Mouse (Mus musculus): Measurements from ENCODE around the gene Cdyl.

Gene Cdyl

GRCm38 (mm10) chr13:35659406-35659985, at the start of gene Cdyl:
Gene Cdyl, plus strand, starts transcription at chr13:35659833.
- no peak for DNase-seq (ENCODE audit: low spot score in 2 of 2)

GRCm38 (mm10) chr13:35610718-35611117, 48.9 kb upstream of the Cdyl start:
- DNase-seq (ENCODE audit: low spot score in 2 of 2): no peak

GRCm38 (mm10) chr13:35612506-35612905, 47.1 kb upstream of the Cdyl start:
- no peak for DNase-seq (ENCODE audit: low spot score in 2 of 2)

- no peak for DNase-seq (ENCODE audit: low spot score in 2 of 2)
These were observed 44.7 kb upstream of the Cdyl start for GRCm38 (mm10) chr13:35614832-35615479.

DNA sequence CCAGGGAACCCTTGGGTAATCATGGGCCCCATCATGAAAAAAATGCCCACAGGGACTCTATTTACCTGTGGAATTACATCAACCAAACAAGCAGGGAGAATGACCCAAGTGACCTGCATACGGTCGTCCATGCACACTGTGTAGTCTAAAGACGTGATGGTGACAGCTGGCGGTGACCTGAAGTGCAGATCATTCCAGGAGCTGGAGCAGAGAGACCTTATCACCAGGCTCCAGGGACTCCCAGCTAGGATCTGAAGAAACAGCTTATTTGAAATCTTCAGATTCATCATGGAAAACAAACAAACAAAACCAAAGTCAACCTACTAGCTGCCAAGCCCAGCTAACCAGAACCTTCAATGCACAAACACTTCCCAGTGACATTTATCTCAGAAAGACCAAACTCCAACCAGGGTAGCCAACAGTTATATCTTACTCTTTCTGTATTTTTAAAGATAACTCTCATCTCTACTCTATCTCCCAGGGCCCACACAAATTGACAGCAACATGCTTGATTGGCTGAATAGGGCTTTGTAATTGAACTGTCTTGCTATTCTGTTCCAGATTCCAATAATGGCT, 43.0 kb upstream of the Cdyl start:
- DNase-seq (ENCODE audit: low spot score in 2 of 2): no peak

- DNase-seq (ENCODE audit: low spot score in 2 of 2): no peak
These were observed 40.3 kb upstream of the Cdyl start for GRCm38 (mm10) chr13:35619356-35619755.

DNA sequence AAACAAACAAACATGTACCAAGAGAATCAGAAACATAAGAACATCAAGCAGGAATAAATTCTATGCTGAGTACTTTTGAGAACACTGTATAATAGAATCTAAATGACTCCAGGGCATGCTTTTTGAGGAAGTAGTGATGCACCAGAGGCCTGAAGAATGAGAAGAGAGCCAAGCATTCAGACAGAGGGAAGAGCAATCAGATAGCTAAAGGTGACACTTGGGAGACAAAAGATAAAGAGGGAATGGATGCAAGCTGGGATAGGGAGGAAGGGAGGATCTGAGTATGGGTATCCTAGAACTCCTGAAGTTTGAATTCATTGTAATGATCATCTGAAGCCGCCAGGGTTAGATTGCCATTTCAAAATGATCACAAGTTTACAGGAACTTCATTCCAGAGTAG, 38.9 kb upstream of the Cdyl start:
- DNase-seq (ENCODE audit: low spot score in 2 of 2): no peak

- DNase-seq (ENCODE audit: low spot score in 2 of 2): no peak
These were observed 34.8 kb upstream of the Cdyl start for GRCm38 (mm10) chr13:35624831-35625230.

DNA sequence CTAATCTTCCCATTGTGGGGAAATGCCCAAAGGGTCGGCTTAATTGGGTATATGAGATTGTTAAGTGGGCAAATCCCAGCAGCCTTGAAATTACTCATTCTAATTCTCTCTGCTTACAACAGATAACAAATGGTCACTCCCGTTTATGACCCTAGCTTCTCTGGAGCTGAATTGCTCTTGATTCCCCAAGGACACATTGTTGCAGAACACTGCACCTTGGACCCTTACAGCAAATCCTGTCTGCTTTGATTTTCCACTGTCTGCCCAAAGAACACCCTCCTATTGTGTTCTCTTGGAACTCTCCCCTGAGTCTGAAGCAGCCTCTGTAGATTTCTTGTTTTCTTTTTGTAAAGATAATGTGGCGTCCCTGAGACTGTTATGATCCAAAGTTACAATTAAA, 34.1 kb upstream of the Cdyl start:
- no peak for DNase-seq (ENCODE audit: low spot score in 2 of 2)

GRCm38 (mm10) chr13:35627319-35627718, 32.3 kb upstream of the Cdyl start:
- no peak for DNase-seq (ENCODE audit: low spot score in 2 of 2)

- no peak for DNase-seq (ENCODE audit: low spot score in 2 of 2)
These were observed 12.4 kb upstream of the Cdyl start for GRCm38 (mm10) chr13:35647132-35647823.

DNA sequence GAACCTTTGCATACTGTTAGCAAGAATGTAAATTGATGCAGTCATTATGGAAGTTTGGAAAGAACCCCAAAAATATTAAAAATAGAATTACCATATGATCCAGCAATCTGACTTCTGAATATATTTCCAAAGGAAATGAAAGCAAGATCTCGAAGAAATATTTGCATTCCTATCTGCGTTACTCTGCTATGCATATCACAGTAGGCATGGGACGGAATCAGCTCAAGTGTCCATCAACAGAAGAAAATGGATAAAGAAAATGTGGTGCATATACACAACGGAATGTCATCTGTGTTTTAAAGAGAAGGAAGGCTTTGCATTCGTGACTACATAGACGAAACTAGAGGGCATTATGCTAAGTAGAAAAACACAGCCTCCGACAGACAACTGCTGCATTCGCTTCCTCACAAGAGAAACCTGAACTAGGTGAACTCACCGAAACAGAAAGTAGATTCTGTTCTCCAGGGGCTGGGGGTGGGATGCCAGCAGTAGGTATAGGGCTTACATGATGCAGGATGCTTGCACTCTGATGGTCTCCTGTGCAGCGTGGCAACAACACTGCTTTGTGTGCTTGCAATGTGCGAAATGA, 9.3 kb upstream of the Cdyl start:
- no peak for DNase-seq (ENCODE audit: low spot score in 2 of 2)

DNA sequence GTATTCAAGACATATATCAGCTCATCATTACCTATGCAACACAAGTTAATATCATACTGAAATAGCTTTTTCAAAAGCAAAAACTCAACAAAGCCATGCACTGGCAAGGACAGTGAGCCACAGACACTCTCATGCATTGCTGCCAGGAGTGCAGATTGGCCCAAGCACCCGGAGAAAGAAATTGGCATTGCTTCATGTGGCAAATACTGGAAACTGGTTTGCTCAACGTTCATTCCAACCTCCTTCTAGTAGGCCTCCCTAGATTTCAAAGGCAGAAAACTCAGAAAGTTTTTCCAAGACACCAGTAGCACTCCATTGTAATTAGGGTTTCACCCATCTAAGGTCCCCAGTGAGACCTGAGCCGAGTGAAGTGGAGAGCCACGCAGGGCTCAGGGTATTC, 6.8 kb upstream of the Cdyl start:
- DNase-seq (ENCODE audit: low spot score in 2 of 2): no peak

DNA sequence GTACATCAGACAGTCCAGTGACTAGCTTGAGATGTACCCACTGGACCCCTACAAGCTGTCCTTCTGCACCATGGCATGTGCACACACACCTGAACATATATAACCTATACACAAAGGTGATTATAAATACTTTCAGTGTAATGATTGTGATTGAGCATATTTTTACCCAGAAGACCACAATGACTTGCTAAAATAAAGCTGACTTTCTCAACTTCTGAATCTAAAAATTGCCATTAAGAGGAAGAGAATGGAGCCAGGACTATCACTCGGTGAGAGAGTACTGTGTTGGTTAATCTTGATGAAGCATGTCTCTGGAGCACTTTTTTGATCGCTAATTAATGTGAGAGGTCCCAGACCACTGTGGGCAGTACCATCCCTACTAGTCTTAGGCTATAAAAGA, 2.8 kb upstream of the Cdyl start:
- no peak for DNase-seq (ENCODE audit: low spot score in 2 of 2)

GRCm38 (mm10) chr13:35665456-35665855, 5.8 kb downstream of the Cdyl start:
- DNase-seq (ENCODE audit: low spot score in 2 of 2): no peak

- no peak for DNase-seq (ENCODE audit: low spot score in 2 of 2)
These were observed 10.4 kb downstream of the Cdyl start for GRCm38 (mm10) chr13:35669910-35670469.

GRCm38 (mm10) chr13:35670875-35671274, 11.2 kb downstream of the Cdyl start:
- no peak for DNase-seq (ENCODE audit: low spot score in 2 of 2)

DNA sequence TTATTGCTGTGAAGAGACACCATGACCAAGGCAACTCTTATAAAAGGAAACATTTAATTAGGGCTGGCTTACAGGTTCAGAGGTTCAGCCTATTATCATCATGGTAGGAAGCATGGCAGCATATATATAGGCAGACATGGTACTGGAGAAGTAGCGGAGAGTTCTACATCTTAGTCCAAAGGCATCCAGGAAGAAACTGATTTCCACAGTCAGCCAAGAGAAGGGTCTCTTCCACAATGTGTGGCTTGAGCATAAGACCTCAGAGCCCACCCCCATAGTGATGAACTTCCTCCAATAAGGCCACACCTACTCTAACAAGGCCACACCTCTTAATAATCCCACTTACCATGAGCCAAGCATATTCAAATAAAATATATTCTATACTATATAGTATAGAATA, 17.3 kb downstream of the Cdyl start:
- DNase-seq (ENCODE audit: low spot score in 2 of 2): no peak

DNA sequence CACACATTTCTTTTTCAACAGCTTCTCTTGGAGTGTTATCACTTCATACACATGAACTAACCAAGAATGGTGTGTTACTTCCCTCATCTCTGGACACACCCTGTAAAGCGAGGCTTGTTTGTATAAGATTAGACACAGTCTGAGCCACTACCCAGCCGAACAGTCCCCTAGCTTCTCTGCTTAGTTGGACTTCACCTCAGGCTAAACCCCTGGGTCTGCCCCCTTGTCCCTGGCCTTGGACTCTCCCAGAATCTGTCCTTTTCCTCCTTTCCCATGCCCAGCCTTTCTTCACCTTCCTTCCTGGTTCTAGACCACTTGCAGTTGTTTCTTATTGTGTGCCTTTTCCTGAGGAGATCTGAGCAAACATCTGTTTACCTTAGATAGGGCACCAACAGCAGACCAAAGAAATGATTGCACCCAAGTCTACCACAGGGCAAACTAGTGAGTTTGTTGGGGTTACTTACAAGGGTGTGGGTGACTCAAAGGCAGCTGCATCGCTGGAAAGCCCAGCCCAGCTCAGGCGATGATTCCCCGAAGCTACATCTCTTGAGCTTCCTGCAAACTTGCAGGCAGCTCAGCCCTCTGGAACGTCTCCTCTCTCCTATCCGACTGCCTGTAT, 17.9 kb downstream of the Cdyl start:
- no peak for DNase-seq (ENCODE audit: low spot score in 2 of 2)

DNA sequence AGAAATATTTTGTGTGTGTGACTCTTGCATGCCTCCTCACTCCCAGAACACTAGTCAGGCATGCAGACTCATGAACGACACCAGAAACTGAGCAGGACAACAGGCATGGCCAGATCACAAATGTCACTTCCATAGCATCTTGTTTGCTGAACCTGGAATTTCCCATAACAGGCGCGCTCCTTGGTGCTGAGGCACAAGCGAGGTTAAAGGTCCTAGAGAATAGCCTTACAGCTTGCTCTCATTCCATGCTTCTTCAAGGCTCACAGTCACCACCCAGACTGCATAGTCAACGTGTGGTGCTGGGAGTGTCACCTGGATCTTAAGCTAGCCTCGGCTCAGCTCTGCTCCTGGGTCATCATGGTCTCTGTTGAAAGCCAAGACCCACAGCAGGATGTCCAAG, 19.1 kb downstream of the Cdyl start:
- no peak for DNase-seq (ENCODE audit: low spot score in 2 of 2)

GRCm38 (mm10) chr13:35681361-35681760, 21.7 kb downstream of the Cdyl start:
- DNase-seq (ENCODE audit: low spot score in 2 of 2): no peak

GRCm38 (mm10) chr13:35686273-35686672, 26.6 kb downstream of the Cdyl start:
- DNase-seq (ENCODE audit: low spot score in 2 of 2): no peak
